Mouse (Mus musculus) stomach, postnatal 0 days (tissue): ENCODE data around the gene Rad17.

ENCODE experiments used
- CTCF ChIP-seq: IDR thresholded peaks from 2 replicates; pipeline ENCODE4 v1.5.1; 2016; ENCODE audit warnings: antibody characterized with exemption, low read depth, mild to moderate bottlenecking, moderate library complexity
- EP300 ChIP-seq: optimal IDR thresholded peaks from 2 replicates; pipeline ENCODE3; 2016; ENCODE audit warnings: antibody characterized with exemption

DNA sequence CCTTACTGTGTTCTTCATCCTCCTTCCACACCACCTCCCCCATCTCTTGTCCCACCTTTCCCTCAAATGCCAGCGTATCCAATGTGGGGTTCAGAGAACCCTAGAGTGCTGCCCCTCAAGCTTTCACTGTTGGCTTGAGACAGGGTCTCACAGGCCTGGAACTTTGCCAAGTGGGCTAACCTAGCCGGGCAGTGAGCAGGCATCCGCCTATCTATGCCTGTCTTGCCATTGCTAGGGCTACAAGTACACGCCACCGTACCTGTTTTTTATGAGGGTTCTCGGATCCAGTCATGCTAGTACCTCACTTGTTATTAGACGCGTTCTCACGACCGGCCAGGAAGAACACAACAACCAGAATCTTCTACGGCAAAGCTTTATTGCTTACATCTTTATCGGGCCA lies 62.2 kb downstream of the Rad17 start:
- no peak for TF ChIP-seq EP300
- no peak for TF ChIP-seq CTCF
